Mouse (Mus musculus): ENCODE data around the gene Olfr1287.

Olfr1287 gene

GRCm38 (mm10) chr2:111448842-111449241, at the start of gene Olfr1287:
TSS of gene Olfr1287 (plus strand) at chr2:111449142.
- no peak for DNase-seq (ENCODE audit: low read depth, low spot score)

GRCm38 (mm10) chr2:111422931-111423330, 26.0 kb upstream of the Olfr1287 start, which contains the start of gene Olfr1286:
TSS of gene Olfr1286 (minus strand) at chr2:111423115.
- no peak for DNase-seq (ENCODE audit: low read depth, low spot score)

- no peak for DNase-seq (ENCODE audit: low read depth, low spot score)
Observed at GRCm38 (mm10) chr2:111473801-111474200, 24.9 kb downstream of the Olfr1287 start, which contains the start of gene Olfr1288. TSS of gene Olfr1288 (plus strand) at chr2:111474101.

- DNase-seq (ENCODE audit: low read depth, low spot score), result no peak
Observed at GRCm38 (mm10) chr2:111480519-111480918, 31.6 kb downstream of the Olfr1287 start, which contains the start of gene Olfr1289. TSS of gene Olfr1289 (plus strand) at chr2:111480819.

GRCm38 (mm10) chr2:111493729-111494128, 44.8 kb downstream of the Olfr1287 start, which contains the start of gene Olfr1290:
TSS of gene Olfr1290 (minus strand) at chr2:111493829.
- no peak for DNase-seq (ENCODE audit: low read depth, low spot score)

- no peak for DNase-seq (ENCODE audit: low read depth, low spot score)
Observed at GRCm38 (mm10) chr2:111496880-111497279, 47.9 kb downstream of the Olfr1287 start, which contains the start of gene Olfr1291-ps1. TSS of gene Olfr1291-ps1 (plus strand) at chr2:111497180.
